Mouse (Mus musculus): ENCODE measurements around the gene Unc80.

The Unc80 gene

GRCm38 (mm10) chr1:66467821-66468703 is at the start of gene Unc80:
Unc80 (plus strand) TSS chr1:66468367.
- DNase-seq (ENCODE audit: low spot score in 2 of 2), result peak in 1 of 2 experiments; percentile 3

- no peak for DNase-seq (ENCODE audit: low spot score in 2 of 2)
Observed at GRCm38 (mm10) chr1:66426073-66426472, 42.1 kb upstream of the Unc80 start.

- no peak for DNase-seq (ENCODE audit: low spot score in 2 of 2)
Observed at GRCm38 (mm10) chr1:66430962-66431361, 37.2 kb upstream of the Unc80 start.

- DNase-seq (ENCODE audit: low spot score in 2 of 2), result no peak
Observed at GRCm38 (mm10) chr1:66431472-66431871, 36.7 kb upstream of the Unc80 start.

GRCm38 (mm10) chr1:66438069-66438468 is 30.1 kb upstream of the Unc80 start:
- no peak for DNase-seq (ENCODE audit: low spot score in 2 of 2)

GRCm38 (mm10) chr1:66442922-66443321 is 25.2 kb upstream of the Unc80 start:
- no peak for DNase-seq (ENCODE audit: low spot score in 2 of 2)

- no peak for DNase-seq (ENCODE audit: low spot score in 2 of 2)
Observed at GRCm38 (mm10) chr1:66449471-66449870, 18.7 kb upstream of the Unc80 start.

- DNase-seq (ENCODE audit: low spot score in 2 of 2), result no peak
Observed at GRCm38 (mm10) chr1:66456580-66456979, 11.6 kb upstream of the Unc80 start.

- no peak for DNase-seq (ENCODE audit: low spot score in 2 of 2)
Observed at GRCm38 (mm10) chr1:66457747-66458146, 10.4 kb upstream of the Unc80 start.

GRCm38 (mm10) chr1:66459394-66459793 is 8.8 kb upstream of the Unc80 start:
- no peak for DNase-seq (ENCODE audit: low spot score in 2 of 2)

GRCm38 (mm10) chr1:66460850-66461249 is 7.3 kb upstream of the Unc80 start:
- DNase-seq (ENCODE audit: low spot score in 2 of 2), result no peak

- DNase-seq (ENCODE audit: low spot score in 2 of 2), result no peak
Observed at GRCm38 (mm10) chr1:66468704-66469020, 495 bp downstream of the Unc80 start.

GRCm38 (mm10) chr1:66482751-66483150 is 14.6 kb downstream of the Unc80 start:
- no peak for DNase-seq (ENCODE audit: low spot score in 2 of 2)

GRCm38 (mm10) chr1:66493064-66493463 is 24.9 kb downstream of the Unc80 start:
- no peak for DNase-seq (ENCODE audit: low spot score in 2 of 2)

GRCm38 (mm10) chr1:66495310-66496012 is 27.3 kb downstream of the Unc80 start:
- DNase-seq (ENCODE audit: low spot score in 2 of 2), result no peak

- no peak for DNase-seq (ENCODE audit: low spot score in 2 of 2)
Observed at GRCm38 (mm10) chr1:66550812-66551211, 82.6 kb downstream of the Unc80 start.

GRCm38 (mm10) chr1:66552396-66552966 is 84.3 kb downstream of the Unc80 start:
- DNase-seq (ENCODE audit: low spot score in 2 of 2), result no peak

- DNase-seq (ENCODE audit: low spot score in 2 of 2), result no peak
Observed at GRCm38 (mm10) chr1:66561636-66562270, 93.6 kb downstream of the Unc80 start.

GRCm38 (mm10) chr1:66562332-66562731 is 94.2 kb downstream of the Unc80 start:
- DNase-seq (ENCODE audit: low spot score in 2 of 2), result no peak

- DNase-seq (ENCODE audit: low spot score in 2 of 2), result no peak
Observed at GRCm38 (mm10) chr1:66569736-66570135, 101.6 kb downstream of the Unc80 start.

- DNase-seq (ENCODE audit: low spot score in 2 of 2), result no peak
Observed at GRCm38 (mm10) chr1:66597163-66597788, 129.1 kb downstream of the Unc80 start.

GRCm38 (mm10) chr1:66608304-66608703 is 140.1 kb downstream of the Unc80 start:
- no peak for DNase-seq (ENCODE audit: low spot score in 2 of 2)
